17 mouse cellular contexts compared by ENCODE assay signal in the genomic region with DNA sequence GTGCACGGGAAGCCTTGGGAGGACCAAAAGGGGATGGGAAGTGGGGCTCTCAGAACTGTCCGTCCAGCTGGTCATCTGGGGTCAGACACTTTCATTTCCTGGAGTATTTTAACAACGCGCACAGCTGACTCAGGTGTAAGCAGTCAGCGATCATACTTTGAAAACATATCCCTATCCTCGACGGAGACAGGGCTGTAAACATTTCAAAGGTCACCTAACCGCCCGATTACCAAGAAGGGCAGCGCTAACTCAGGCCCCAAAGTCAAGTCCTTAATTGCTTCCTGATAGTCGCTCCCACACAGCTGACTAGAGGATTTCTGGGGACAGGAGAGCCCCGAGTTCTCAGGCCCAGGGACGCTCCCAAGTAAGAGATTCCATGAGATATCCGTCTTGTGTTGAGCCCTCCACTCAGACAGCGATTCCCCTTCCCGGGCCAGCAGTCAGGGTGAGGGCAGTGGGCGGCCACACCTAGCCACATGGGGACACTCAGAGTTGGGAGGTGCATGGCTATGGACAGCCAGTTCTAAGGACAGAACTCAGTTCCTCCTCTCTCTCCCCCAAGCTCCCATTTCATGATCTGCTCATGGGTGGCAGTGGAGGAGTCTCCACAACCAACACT. TPM values are rescaled to one million over a fixed set of nuclear protein-coding genes. Genes with fewer than 3 reads are reported as not detected.
DNase-seq lines count a peak whose midpoint lies in the region; ATAC-seq and TF ChIP-seq lines count a peak whose summit lies in the region.
"Had no signal": no experiment of that assay in that cellular context is flagged by ENCODE, and none has a peak within 500 bp of the region (broad histone marks: within the 10 kb centered on the region; RNA-seq: fewer than 3 reads in every experiment).

No protein-coding gene starts in this region.

- no peak for TF ChIP-seq POLR2A in testis, adult 2 months (IDR thresholded peaks at IDR 0.05; ENCODE audit: control insufficient read depth, low read depth, low read length)

- H3K4me2 ChIP-seq in heart, embryonic 16.5 days (ENCODE audit: low read depth, low read length): 0 out of 2 replicates have a peak overlapping the region, but pooled peaks have one; percentile 3
- H3K4me2 ChIP-seq in liver, embryonic 15.5 days: peak overlapping the region; percentile 27
- H3K4me2 ChIP-seq: limb, embryonic 13.5 days; midbrain, embryonic 13.5 days had no signal

- H3K4me3 ChIP-seq in heart, embryonic 16.5 days (ENCODE audit: low read length): no peak overlapping the region
- H3K4me3 ChIP-seq in testis, adult 2 months (ENCODE audit: control insufficient read depth, low read depth, low read length): no peak overlapping the region
- H3K4me3 ChIP-seq in liver, embryonic 15.5 days (replicated peaks): no peak overlapping the region
- H3K4me3 ChIP-seq in left cerebral cortex, adult 2 months: no peak overlapping the region
- H3K4me3 ChIP-seq: limb, embryonic 13.5 days; midbrain, embryonic 13.5 days had no signal

- H3K9ac ChIP-seq in heart, embryonic 16.5 days (ENCODE audit: low read length): no peak overlapping the region
- no peak overlapping the region for H3K9ac ChIP-seq in liver, embryonic 15.5 days
- H3K9ac ChIP-seq: limb, embryonic 13.5 days; midbrain, embryonic 13.5 days had no signal

- H3K27me3 ChIP-seq in heart, embryonic 16.5 days (ENCODE audit: control insufficient read depth, insufficient read depth, low read length): peaks cover 4% of the 10 kb centered on the region; the same call in 1 of the 2 replicates
- H3K27me3 ChIP-seq in testis, adult 2 months (ENCODE audit: control insufficient read depth, insufficient read depth, low read length): no peaks in the 10 kb centered on the region
- H3K27me3 ChIP-seq in liver, embryonic 15.5 days: peaks cover 21% of the 10 kb centered on the region

- DNase-seq in heart, postnatal 25 days (ENCODE audit: low spot score): no peak
- DNase-seq in testis, postnatal 14 days (ENCODE audit: low spot score): no peak
- DNase-seq in left cerebral cortex, adult 2 months (ENCODE audit: extremely low spot score in 1 of 2, low spot score in 2 of 2): no peak
- DNase-seq: adrenal gland, adult 8-10 months; cerebellum, adult 9-11 months; embryo, embryonic 11 days had no signal

- H3K27ac ChIP-seq in heart, embryonic 16.5 days (ENCODE audit: low read length): no peak overlapping the region
- peak overlapping the region; percentile 11; the same call in 1 of the 2 replicates for H3K27ac ChIP-seq in testis, adult 2 months (ENCODE audit: control insufficient read depth, insufficient read depth, low read depth, low read length)
- 0 out of 2 replicates have a peak overlapping the region, but pooled peaks have one; percentile 24 for H3K27ac ChIP-seq in liver, embryonic 15.5 days (replicated peaks)
- no peak overlapping the region for H3K27ac ChIP-seq in left cerebral cortex, adult 2 months
- H3K27ac ChIP-seq: limb, embryonic 13.5 days; macrophage; midbrain, embryonic 13.5 days had no signal

- H3K9me3 ChIP-seq in heart, embryonic 16.5 days (replicated peaks; ENCODE audit: control insufficient read depth, low read length): peaks cover 4% of the 10 kb centered on the region; the same call in 1 of the 2 replicates
- H3K9me3 ChIP-seq in liver, embryonic 15.5 days (replicated peaks): no peaks in the 10 kb centered on the region

- ATAC-seq in heart, embryonic 16.5 days (replicated peaks; ENCODE audit: extremely low read depth, insufficient read depth, low FRiP score): no peak
- no peak for ATAC-seq in liver, embryonic 15.5 days (ENCODE audit: insufficient read depth)
- no peak for ATAC-seq in monocyte, adult 5-6 weeks (replicated peaks; ENCODE audit: insufficient number of reproducible peaks, low FRiP score, low TSS enrichment, poor library complexity, severe bottlenecking)
- ATAC-seq: midbrain, embryonic 13.5 days had no signal

- intact Hi-C loops in heart, postnatal 25 days (cut with DNase I): no loop called here
- intact Hi-C loops in left cerebral cortex, adult 2 months (cut with DNase I): no loop called here

- no peaks in the 10 kb centered on the region; the same call in 1 of the 2 replicates for H3K4me1 ChIP-seq in heart, embryonic 16.5 days (ENCODE audit: control insufficient read depth, insufficient read depth, low read length)
- peaks cover 10% of the 10 kb centered on the region for H3K4me1 ChIP-seq in testis, adult 2 months (ENCODE audit: control insufficient read depth, insufficient read depth, low read length)
- peaks cover 28% of the 10 kb centered on the region for H3K4me1 ChIP-seq in liver, embryonic 15.5 days (replicated peaks)

- TF ChIP-seq CTCF in testis, adult 2 months (IDR thresholded peaks at IDR 0.05; ENCODE audit: control insufficient read depth, insufficient read depth, insufficient replicate concordance, low read depth, low read length): no peak
- no peak for TF ChIP-seq CTCF in left cerebral cortex, adult 2 months (IDR thresholded peaks at IDR 0.05)

- no peaks in the 10 kb centered on the region for H3K36me3 ChIP-seq in heart, embryonic 16.5 days (ENCODE audit: control insufficient read depth, insufficient read depth)
- H3K36me3 ChIP-seq in testis, adult 2 months (ENCODE audit: control insufficient read depth, insufficient read depth, low read length): no peaks in the 10 kb centered on the region
- no peaks in the 10 kb centered on the region for H3K36me3 ChIP-seq in liver, embryonic 15.5 days (replicated peaks)
- H3K36me3 ChIP-seq: G1E; limb, embryonic 13.5 days; midbrain, embryonic 13.5 days had no signal

- 65% methylated on average over 17 of the region's 17 CpGs for WGBS in heart, embryonic 16.5 days
- WGBS in liver, embryonic 15.5 days (ENCODE audit: insufficient replicate concordance): 53% methylated on average over 17 of the region's 17 CpGs

RNA-seq across cellular contexts. Expression of a gene that starts 2.3 kb away (rescaled TPM):
- polyA plus RNA-seq in heart, embryonic 16.5 days (2015; fragmentation: Nextera tagmentation; extraction: Ambion mirVana): 14.9 and 16.4 TPM in 2 replicates
- 10 to 100 TPM; 21.3 to 26.1 TPM for total RNA-seq in heart, postnatal 25 days (2021)
- polyA plus RNA-seq in testis, adult 2 months (2012; rRNA removed): 2.1 and 2.2 TPM in 2 replicates
- polyA plus RNA-seq in liver, embryonic 15.5 days (2015; fragmentation: Nextera tagmentation; extraction: Ambion mirVana): 2.0 and 2.8 TPM in 2 replicates
- total RNA-seq in monocyte, adult 5-6 weeks (2017): 3.3 to 5.9 TPM (median 3.7 TPM) in 3 replicates
- total RNA-seq in left cerebral cortex, adult 2 months (2021): 10 to 100 TPM; 39.6 to 45.1 TPM
- polyA plus RNA-seq: G1E had no signal

RNA-seq across cellular contexts. Expression of a gene that starts 8.0 kb away (rescaled TPM):
- not detected in 2 replicates for polyA plus RNA-seq in heart, embryonic 16.5 days (2015; fragmentation: Nextera tagmentation; extraction: Ambion mirVana)
- not detected for total RNA-seq in heart, postnatal 25 days (2021)
- not detected in 2 replicates for polyA plus RNA-seq in testis, adult 2 months (2012; rRNA removed)
- not detected in 2 replicates for polyA plus RNA-seq in liver, embryonic 15.5 days (2015; fragmentation: Nextera tagmentation; extraction: Ambion mirVana)
- total RNA-seq in monocyte, adult 5-6 weeks (2017): not detected in 3 replicates
- not detected for total RNA-seq in left cerebral cortex, adult 2 months (2021)
- total RNA-seq: adrenal gland, adult 8-10 months; G1E had no signal
- polyA plus RNA-seq: G1E; gonadal fat pad, adult 2 months; hindbrain, embryonic 11.5 days; limb, embryonic 13.5 days; macrophage; midbrain, embryonic 13.5 days; neural tube, embryonic 11.5 days had no signal

Comparison
In these comparisons a context has a peak if more than half of its experiments do, and no peak if none do; other contexts are left out.
1. H3K27ac ChIP-seq: peak in testis, adult 2 months (single experiment) and liver, embryonic 15.5 days (single experiment); none in heart, embryonic 16.5 days (single experiment) and left cerebral cortex, adult 2 months (single experiment).